Mouse (Mus musculus) embryonic facial prominence, embryonic 14.5 days (tissue): ENCODE data around the gene Tmprss6. TPM values are rescaled to one million over a fixed set of nuclear protein-coding genes. Genes with fewer than 3 reads are reported as not detected.

Experiments
- ATAC-seq: fragments of 200-750 bp; cut with Nextera tagmentation; 2 replicates; pipeline ENCODE4 v1.8.0; 2017; ENCODE audit warnings: low read depth, moderate number of reproducible peaks, moderate TSS enrichment
- DNase-seq: peaks from one replicate; pipeline ENCODE4 v3.0.0-alpha.2; 2015; ENCODE audit warnings: low spot score
- H3K27ac ChIP-seq: fragments of 300-500 bp; sonication (generic); replicated peaks from 2 replicates; pipeline ENCODE4 v1.5.1; 2014; ENCODE audit warnings: low read depth, mild to moderate bottlenecking, low read length, moderate library complexity
- H3K27me3 ChIP-seq: fragments of 300-500 bp; sonication (generic); replicated peaks from 2 replicates; pipeline ENCODE4 v1.6.1; 2014; ENCODE audit warnings: low read length; ENCODE audit not compliant: control insufficient read depth, insufficient read depth
- H3K36me3 ChIP-seq: fragments of 300-500 bp; sonication (generic); 2 replicates; pipeline ENCODE4 v1.6.1; 2014; ENCODE audit warnings: low read length, mixed read lengths; ENCODE audit not compliant: control insufficient read depth, insufficient read depth
- H3K4me1 ChIP-seq: fragments of 300-500 bp; sonication (generic); 2 replicates; pipeline ENCODE4 v1.6.1; 2014; ENCODE audit warnings: antibody characterized with exemption, low read length; ENCODE audit not compliant: control insufficient read depth, insufficient read depth
- H3K4me2 ChIP-seq: fragments of 300-500 bp; sonication (generic); 2 replicates; pipeline ENCODE4 v1.6.1; 2014; ENCODE audit warnings: low read depth, mild to moderate bottlenecking, low read length, moderate library complexity, mixed read lengths
- H3K4me3 ChIP-seq: fragments of 300-500 bp; sonication (generic); 2 replicates; pipeline ENCODE4 v1.5.1; 2014; ENCODE audit warnings: low read depth, mild to moderate bottlenecking, low read length
- H3K9ac ChIP-seq: fragments of 300-500 bp; sonication (generic); 2 replicates; pipeline ENCODE4 v1.6.1; 2014; ENCODE audit warnings: low read depth, mild to moderate bottlenecking, low read length, moderate library complexity, mixed read lengths
- H3K9me3 ChIP-seq: fragments of 300-500 bp; sonication (generic); 2 replicates; pipeline ENCODE4 v1.6.1; 2016; ENCODE audit warnings: low read length; ENCODE audit not compliant: control insufficient read depth
- WGBS: fragments of 180-500 bp; shearing (Covaris S2); extraction: QIAGEN DNeasy Blood & Tissue Kit; methylation state at CpG from one replicate; pipeline ENCODE4 v1.1.7; 2014; 5-methylcytosine and 5-hydroxymethylcytosine counted together
- polyA plus RNA-seq: library from polyadenylated mRNA; unstranded; fragments of >200 nt; fragmentation: Nextera tagmentation; extraction: Ambion mirVana; gene quantifications from 2 replicates; pipeline ENCODE4 v1.2.1, GENCODE M21; 2014

Gene Tmprss6
- polyA plus RNA-seq, 1 experiment from 2014 or later, result 1.1 TPM

- 92% methylated on average over 1 of the region's 1 CpGs for WGBS
- no peak for ATAC-seq
- Histone ChIP-seq H3K27ac (no peak overlapping the region), H3K36me3 (no peaks in the 10 kb centered on the region), H3K4me1 (no peaks in the 10 kb centered on the region; the same call in 1 of the 2 replicates), H3K4me3 (no peak overlapping the region), H3K9me3 (no peaks in the 10 kb centered on the region), H3K27me3 (peaks cover 29% of the 10 kb centered on the region), H3K4me2 (no peak overlapping the region), H3K9ac (no peak overlapping the region)
- DNase-seq, result no peak
These were observed 54.7 kb downstream of the Tmprss6 start for GRCm38 (mm10) chr15:78413719-78414117.

- DNase-seq (no peak), ATAC-seq (no peak)
- 86% methylated on average over 14 of the region's 14 CpGs for WGBS
- H3K4me2 ChIP-seq, result no peak overlapping the region
- H3K9me3 ChIP-seq, result no peaks in the 10 kb centered on the region
- H3K9ac ChIP-seq, result no peak overlapping the region
- H3K4me1 ChIP-seq, result no peaks in the 10 kb centered on the region; the same call in 1 of the 2 replicates
- H3K4me3 ChIP-seq, result no peak overlapping the region
- no peak overlapping the region for H3K27ac ChIP-seq
- H3K27me3 ChIP-seq, result peaks cover 32% of the 10 kb centered on the region
- H3K36me3 ChIP-seq, result no peaks in the 10 kb centered on the region
These were observed 55.2 kb downstream of the Tmprss6 start for GRCm38 (mm10) chr15:78413083-78413718.

- peak overlapping the region; percentile 36 for H3K4me2 ChIP-seq
- no peaks in the 10 kb centered on the region for H3K9me3 ChIP-seq
- H3K4me3 ChIP-seq, result peak overlapping the region; percentile 24
- DNase-seq, result no peak
- peaks cover 32% of the 10 kb centered on the region for H3K27me3 ChIP-seq
- 22% methylated on average over 12 of the region's 12 CpGs for WGBS
- H3K4me1 ChIP-seq, result peaks cover 12% of the 10 kb centered on the region
- no peak for ATAC-seq
- H3K27ac ChIP-seq, result no peak overlapping the region
- H3K9ac ChIP-seq, result peak overlapping the region; percentile 42
- no peaks in the 10 kb centered on the region for H3K36me3 ChIP-seq
These were observed 58.8 kb downstream of the Tmprss6 start for GRCm38 (mm10) chr15:78409570-78410052.

- Histone ChIP-seq H3K9me3 (no peaks in the 10 kb centered on the region), H3K4me3 (peak within 1 kb of the TSS; percentile 70), H3K4me1 (peaks cover 26% of the 10 kb centered on the region), H3K27me3 (peaks cover 31% of the 10 kb centered on the region), H3K27ac (peak within 1 kb of the TSS; percentile 88), H3K36me3 (no peaks in the 10 kb centered on the region), H3K4me2 (peak within 1 kb of the TSS; percentile 92), H3K9ac (peak within 1 kb of the TSS; percentile 71)
- ATAC-seq, result peak; percentile 87
- WGBS, result under 1% methylated on average over 36 of the region's 40 CpGs
- peak; percentile 93 for DNase-seq
These were observed 62.0 kb downstream of the Tmprss6 start, which contains the start of gene Mpst for GRCm38 (mm10) chr15:78406293-78406934. TSS of gene Mpst (plus strand) at chr15:78406416.

GRCm38 (mm10) chr15:78405517-78406211 is 62.8 kb downstream of the Tmprss6 start, which contains the start of gene Tst:
TSS of gene Tst (minus strand) at chr15:78405907.
- ATAC-seq, result peak; percentile 80
- Histone ChIP-seq H3K36me3 (no peaks in the 10 kb centered on the region), H3K9me3 (no peaks in the 10 kb centered on the region), H3K27ac (peak within 1 kb of the TSS; percentile 88), H3K27me3 (peaks cover 23% of the 10 kb centered on the region), H3K4me1 (peaks cover 26% of the 10 kb centered on the region), H3K9ac (peak within 1 kb of the TSS; percentile 71), H3K4me3 (peak within 1 kb of the TSS; percentile 70), H3K4me2 (peak within 1 kb of the TSS; percentile 92)
- WGBS, result 2% methylated on average over 33 of the region's 34 CpGs
- peak; percentile 95 for DNase-seq

GRCm38 (mm10) chr15:78405098-78405497 is 63.3 kb downstream of the Tmprss6 start:
- H3K9ac ChIP-seq, result peak overlapping the region; percentile 71
- 53% methylated on average over 11 of the region's 11 CpGs for WGBS

GRCm38 (mm10) chr15:78403896-78404295 is 64.5 kb downstream of the Tmprss6 start:
- Histone ChIP-seq H3K27me3 (peaks cover 6% of the 10 kb centered on the region), H3K9me3 (no peaks in the 10 kb centered on the region), H3K36me3 (no peaks in the 10 kb centered on the region), H3K4me2 (peak overlapping the region; percentile 18; the same call in 1 of the 2 replicates), H3K4me3 (no peak overlapping the region), H3K4me1 (peaks cover 26% of the 10 kb centered on the region), H3K27ac (peak overlapping the region; percentile 52), H3K9ac (peak overlapping the region; percentile 17; the same call in 1 of the 2 replicates)
- DNase-seq (no peak), ATAC-seq (no peak)
- 73% methylated on average over 1 of the region's 1 CpGs for WGBS

More at GRCm38 (mm10) chr15:78405098-78405497, 63.3 kb downstream of the Tmprss6 start:
- ATAC-seq, result no peak
- Histone ChIP-seq H3K4me2 (peak overlapping the region; percentile 92), H3K4me1 (peaks cover 26% of the 10 kb centered on the region), H3K36me3 (no peaks in the 10 kb centered on the region), H3K27ac (no peak overlapping the region), H3K9me3 (no peaks in the 10 kb centered on the region), H3K4me3 (peak overlapping the region; percentile 70), H3K27me3 (peaks cover 18% of the 10 kb centered on the region)
- DNase-seq, result no peak

- Histone ChIP-seq H3K27ac (peak overlapping the region; percentile 52), H3K27me3 (no peaks in the 10 kb centered on the region), H3K36me3 (no peaks in the 10 kb centered on the region), H3K4me2 (0 out of 2 replicates have a peak overlapping the region, but pooled peaks have one; percentile 18), H3K4me1 (peaks cover 26% of the 10 kb centered on the region), H3K9ac (peak overlapping the region; percentile 17), H3K4me3 (no peak overlapping the region), H3K9me3 (no peaks in the 10 kb centered on the region)
- ATAC-seq, result no peak
- no peak for DNase-seq
- 30% methylated on average over 3 of the region's 3 CpGs for WGBS
These were observed 65.1 kb downstream of the Tmprss6 start for GRCm38 (mm10) chr15:78403301-78403741.
